ENCODE assay signal across 16 mouse cellular contexts in the genomic region with DNA sequence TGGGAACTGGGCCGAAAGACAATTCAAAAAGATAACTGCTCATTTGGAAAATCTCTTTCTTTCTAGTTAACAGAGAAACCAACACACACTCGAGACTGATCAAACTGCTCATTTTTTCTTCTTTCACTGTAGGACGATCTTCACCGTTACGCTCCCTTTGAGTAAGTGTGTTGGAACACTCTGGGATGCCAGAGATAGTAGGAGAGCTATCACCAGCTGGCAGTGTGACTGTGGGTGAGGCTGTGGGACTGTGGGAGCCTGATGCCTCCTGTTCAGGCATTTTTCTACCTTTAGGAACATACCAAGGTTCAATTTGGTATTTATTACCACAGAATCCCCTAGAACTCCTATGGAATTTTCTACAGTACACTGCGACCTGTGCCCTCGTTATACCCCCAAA. TPM values are rescaled to one million over a fixed set of nuclear protein-coding genes. Genes with fewer than 3 reads are reported as not detected.
DNase-seq lines count a peak whose midpoint lies in the region; ATAC-seq lines count a peak whose summit lies in the region.
"Had no signal": no experiment of that assay in that cellular context is flagged by ENCODE, and none has a peak within 500 bp of the region (broad histone marks: within the 10 kb centered on the region; RNA-seq: fewer than 3 reads in every experiment).

No protein-coding gene starts in this region.

- no peak overlapping the region for H3K27ac ChIP-seq in midbrain, embryonic 11.5 days (ENCODE audit: low read depth, low read length)
- no peak overlapping the region for H3K27ac ChIP-seq in midbrain, embryonic 16.5 days (ENCODE audit: low read length)
- 0 out of 2 replicates have a peak overlapping the region, but pooled peaks have one; percentile 9 for H3K27ac ChIP-seq in neural tube, embryonic 15.5 days (replicated peaks)
- H3K27ac ChIP-seq: intestine, embryonic 15.5 days; lung, embryonic 15.5 days; macrophage; midbrain, embryonic 12.5 days had no signal

- H3K4me3 ChIP-seq in midbrain, embryonic 11.5 days (ENCODE audit: low read depth, low read length) = no peak overlapping the region
- no peak overlapping the region for H3K4me3 ChIP-seq in midbrain, embryonic 16.5 days (ENCODE audit: low read depth, low read length)
- H3K4me3 ChIP-seq in neural tube, embryonic 15.5 days (replicated peaks) = no peak overlapping the region
- H3K4me3 ChIP-seq: intestine, embryonic 15.5 days; lung, embryonic 15.5 days; midbrain, embryonic 12.5 days had no signal

- H3K9ac ChIP-seq in midbrain, embryonic 11.5 days (ENCODE audit: low read length) = no peak overlapping the region
- no peak overlapping the region for H3K9ac ChIP-seq in midbrain, embryonic 16.5 days (ENCODE audit: low read depth, low read length)
- no peak overlapping the region for H3K9ac ChIP-seq in neural tube, embryonic 15.5 days (replicated peaks)
- H3K9ac ChIP-seq: intestine, embryonic 15.5 days; lung, embryonic 15.5 days; midbrain, embryonic 12.5 days had no signal

- H3K4me2 ChIP-seq in midbrain, embryonic 11.5 days = no peak overlapping the region
- H3K4me2 ChIP-seq in midbrain, embryonic 16.5 days (ENCODE audit: low read length) = no peak overlapping the region
- H3K4me2 ChIP-seq in neural tube, embryonic 15.5 days = peak overlapping the region; percentile 23; the same call in 1 of the 2 replicates
- H3K4me2 ChIP-seq: intestine, embryonic 15.5 days; lung, embryonic 15.5 days; midbrain, embryonic 12.5 days had no signal

- 92% methylated on average over 7 of the region's 7 CpGs for WGBS in midbrain, embryonic 11.5 days
- WGBS in midbrain, embryonic 16.5 days = 76% methylated on average over 7 of the region's 7 CpGs
- 61% methylated on average over 7 of the region's 7 CpGs for WGBS in neural tube, embryonic 15.5 days

- DNase-seq in cerebellum, postnatal 25 days = peak; percentile 19 to 46
- no peak for DNase-seq in cerebellum, postnatal 4 days (ENCODE audit: low spot score in 2 of 2)
- DNase-seq in layer of hippocampus, adult 11-12 months (ENCODE audit: low spot score) = peak; percentile 45
- no peak for DNase-seq in layer of hippocampus, postnatal 36 days
- DNase-seq in midbrain, embryonic 11.5 days (ENCODE audit: low spot score, missing footprints) = peak; percentile 72
- DNase-seq: adrenal gland, adult 2 months; cerebellum, adult 11-12 months; gastrocnemius, postnatal 36 days; kidney, postnatal 4 days; thymus, postnatal 4 days had no signal

- H3K9me3 ChIP-seq in midbrain, embryonic 11.5 days (ENCODE audit: control insufficient read depth, low read length) = no peaks in the 10 kb centered on the region
- no peaks in the 10 kb centered on the region for H3K9me3 ChIP-seq in midbrain, embryonic 16.5 days (replicated peaks; ENCODE audit: control insufficient read depth, low read length, poor library complexity, severe bottlenecking)
- no peaks in the 10 kb centered on the region for H3K9me3 ChIP-seq in neural tube, embryonic 15.5 days (replicated peaks)
- H3K9me3 ChIP-seq: intestine, embryonic 15.5 days; lung, embryonic 15.5 days; midbrain, embryonic 12.5 days had no signal

- H3K4me1 ChIP-seq in midbrain, embryonic 11.5 days (ENCODE audit: control insufficient read depth, insufficient read depth, low read length) = peaks cover 4% of the 10 kb centered on the region; the same call in 1 of the 2 replicates
- peaks cover 13% of the 10 kb centered on the region for H3K4me1 ChIP-seq in midbrain, embryonic 16.5 days (ENCODE audit: control insufficient read depth, insufficient read depth, low read length)
- peaks cover 13% of the 10 kb centered on the region for H3K4me1 ChIP-seq in neural tube, embryonic 15.5 days

- no peak for ATAC-seq in midbrain, embryonic 11.5 days (ENCODE audit: low FRiP score)
- ATAC-seq in midbrain, embryonic 16.5 days = no peak
- ATAC-seq in neural tube, embryonic 15.5 days (ENCODE audit: low FRiP score) = no peak
- ATAC-seq: intestine, embryonic 15.5 days had no signal

- no peaks in the 10 kb centered on the region for H3K36me3 ChIP-seq in midbrain, embryonic 11.5 days (ENCODE audit: control insufficient read depth, insufficient read depth, low read length)
- no peaks in the 10 kb centered on the region for H3K36me3 ChIP-seq in midbrain, embryonic 16.5 days (ENCODE audit: control insufficient read depth, insufficient read depth, low read length)
- H3K36me3 ChIP-seq in neural tube, embryonic 15.5 days = no peaks in the 10 kb centered on the region
- H3K36me3 ChIP-seq: intestine, embryonic 15.5 days; lung, embryonic 15.5 days; midbrain, embryonic 12.5 days had no signal

- H3K27me3 ChIP-seq in midbrain, embryonic 11.5 days (ENCODE audit: control insufficient read depth, insufficient read depth, low read length) = no peaks in the 10 kb centered on the region
- H3K27me3 ChIP-seq in midbrain, embryonic 16.5 days (ENCODE audit: control insufficient read depth, insufficient read depth, low read depth, low read length) = no peaks in the 10 kb centered on the region
- H3K27me3 ChIP-seq in neural tube, embryonic 15.5 days (replicated peaks) = no peaks in the 10 kb centered on the region
- H3K27me3 ChIP-seq: intestine, embryonic 15.5 days; lung, embryonic 15.5 days; midbrain, embryonic 12.5 days had no signal

RNA-seq across cellular contexts. Expression of a gene that starts 3.4 kb away (rescaled TPM):
- 10 to 100 TPM; 27.6 to 30.7 TPM for total RNA-seq in layer of hippocampus, postnatal 36 days (2021)
- 43.2 and 46.5 TPM in 2 replicates for polyA plus RNA-seq in midbrain, embryonic 11.5 days (2014; fragmentation: Nextera tagmentation; extraction: Ambion mirVana)
- polyA plus RNA-seq in midbrain, embryonic 16.5 days (2015; fragmentation: Nextera tagmentation; extraction: Ambion mirVana) = 60.2 and 61.7 TPM in 2 replicates
- polyA plus RNA-seq in neural tube, embryonic 15.5 days (2015; fragmentation: Nextera tagmentation; extraction: Ambion mirVana) = 75.0 and 84.6 TPM in 2 replicates

RNA-seq across cellular contexts. Expression of a gene that starts 17.9 kb away (rescaled TPM):
- total RNA-seq in layer of hippocampus, postnatal 36 days (2021) = 10 to 100 TPM; 33.3 to 35.6 TPM
- polyA plus RNA-seq in midbrain, embryonic 11.5 days (2014; fragmentation: Nextera tagmentation; extraction: Ambion mirVana) = 36.9 and 37.8 TPM in 2 replicates
- polyA plus RNA-seq in midbrain, embryonic 16.5 days (2015; fragmentation: Nextera tagmentation; extraction: Ambion mirVana) = 31.2 and 33.2 TPM in 2 replicates
- 33.3 and 34.3 TPM in 2 replicates for polyA plus RNA-seq in neural tube, embryonic 15.5 days (2015; fragmentation: Nextera tagmentation; extraction: Ambion mirVana)

Comparison
In these comparisons a context has a peak if more than half of its experiments do, and no peak if none do; other contexts are left out.
1. DNase-seq: peak in cerebellum, postnatal 25 days (2 of 2), layer of hippocampus, adult 11-12 months (single experiment) and midbrain, embryonic 11.5 days (single experiment); none in cerebellum, postnatal 4 days (0 of 2) and layer of hippocampus, postnatal 36 days (0 of 2).